Comparison of ENCODE assay signal across 8 mouse cellular contexts in the genomic region with DNA sequence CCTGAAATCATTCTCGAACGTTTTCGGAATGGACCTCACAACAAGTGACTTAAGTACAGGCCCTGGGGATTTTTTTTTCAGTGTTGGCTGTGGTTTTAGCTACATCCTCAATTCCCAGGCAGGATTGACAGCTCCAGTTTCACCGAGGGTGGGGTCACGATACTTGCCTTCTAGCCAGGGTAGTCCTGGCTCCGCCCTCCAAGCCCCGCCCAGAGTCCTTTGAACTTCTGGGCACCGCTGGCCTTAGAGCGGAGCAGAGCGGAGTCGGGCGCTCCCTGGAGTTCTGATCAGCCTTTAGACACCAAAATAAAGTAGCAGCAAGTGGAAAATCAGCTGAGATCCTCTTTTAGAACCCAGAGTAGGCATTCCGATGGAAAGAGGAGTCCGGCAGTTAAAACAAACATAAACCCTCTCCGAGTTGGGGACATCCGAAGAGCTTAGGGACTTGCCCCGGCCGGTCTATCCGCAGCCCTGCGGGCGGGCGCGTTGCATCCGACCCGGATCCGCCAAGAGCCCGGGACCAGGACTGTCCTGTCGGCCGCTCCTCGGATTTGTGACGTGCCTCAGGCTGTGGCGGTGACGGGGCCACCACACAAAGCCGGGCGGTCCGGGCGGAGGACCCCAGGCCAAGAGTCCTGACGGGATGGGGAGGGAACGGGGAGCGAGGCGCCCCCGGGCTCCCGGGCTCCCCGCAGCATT. TPM values are rescaled to one million over a fixed set of nuclear protein-coding genes. Genes with fewer than 3 reads are reported as not detected.
DNase-seq lines count a peak whose midpoint lies in the region; ATAC-seq and TF ChIP-seq lines count a peak whose summit lies in the region.

No protein-coding gene starts in this region.

- peak; percentile 91 for DNase-seq in CD4-positive helper T cell, adult 2 months (ENCODE audit: low read depth, low spot score)
- peak; percentile 85 for DNase-seq in brain, adult 2 months (ENCODE audit: low read depth, low spot score)
- peak; percentile 96 for DNase-seq in kidney, postnatal 0 days (ENCODE audit: low spot score)
- peak; percentile 94 for DNase-seq in liver, adult 2 months (ENCODE audit: extremely low read depth, low read depth, low spot score)
- DNase-seq in spleen, postnatal 36 days (ENCODE audit: low spot score in 2 of 2): peak; percentile 92 to 95

- TF ChIP-seq CTCF in kidney, postnatal 0 days (IDR thresholded peaks at IDR 0.05; ENCODE audit: low read depth): 0 out of 2 replicates have a peak, but pooled peaks have one; percentile 11
- peak; percentile 42 for TF ChIP-seq CTCF in liver, adult 2 months (IDR thresholded peaks at IDR 0.05; ENCODE audit: low read depth, low read length)

- peaks cover 51% of the 10 kb centered on the region for H3K4me1 ChIP-seq in erythroblast, embryonic 14.5 days (ENCODE audit: control insufficient read depth)
- peaks cover 14% of the 10 kb centered on the region for H3K4me1 ChIP-seq in heart, embryonic 12.5 days (replicated peaks)
- H3K4me1 ChIP-seq in kidney, postnatal 0 days (replicated peaks; ENCODE audit: insufficient read depth, low read length): peaks cover 5% of the 10 kb centered on the region
- peaks cover 29% of the 10 kb centered on the region for H3K4me1 ChIP-seq in liver, adult 2 months (ENCODE audit: control insufficient read depth, insufficient read depth, low read length)

- WGBS in heart, embryonic 12.5 days: under 1% methylated on average over 44 of the region's 44 CpGs
- under 1% methylated on average over 44 of the region's 44 CpGs for WGBS in kidney, postnatal 0 days
- under 1% methylated on average over 44 of the region's 44 CpGs for WGBS in liver, adult 2 months

- peak overlapping the region; percentile 94 for H3K4me2 ChIP-seq in heart, embryonic 12.5 days
- peak overlapping the region; percentile 99 for H3K4me2 ChIP-seq in kidney, postnatal 0 days (ENCODE audit: low read length)

- peak; percentile 92 for ATAC-seq in heart, embryonic 12.5 days (ENCODE audit: insufficient number of reproducible peaks, low FRiP score)
- peak; percentile 84 for ATAC-seq in kidney, postnatal 0 days (replicated peaks; ENCODE audit: low FRiP score, low read depth)
- ATAC-seq in monocyte, adult 5-6 weeks (replicated peaks; ENCODE audit: insufficient number of reproducible peaks, low FRiP score, low TSS enrichment, poor library complexity, severe bottlenecking): peak; percentile 77

- no peaks in the 10 kb centered on the region for H3K27me3 ChIP-seq in erythroblast, embryonic 14.5 days (ENCODE audit: control insufficient read depth)
- H3K27me3 ChIP-seq in heart, embryonic 12.5 days (replicated peaks): peaks cover 44% of the 10 kb centered on the region
- H3K27me3 ChIP-seq in kidney, postnatal 0 days (ENCODE audit: insufficient read depth, low read length): no peaks in the 10 kb centered on the region
- no peaks in the 10 kb centered on the region for H3K27me3 ChIP-seq in liver, adult 2 months (ENCODE audit: control insufficient read depth, insufficient read depth, low read length)

- peaks cover 26% of the 10 kb centered on the region; the same call in 1 of the 2 replicates for H3K79me2 ChIP-seq in liver, adult 2 months (ENCODE audit: control insufficient read depth, insufficient read depth, low read length)

- peak; percentile 86; the same call in 1 of the 2 replicates for TF ChIP-seq POLR2A in liver, adult 2 months (IDR thresholded peaks at IDR 0.05; ENCODE audit: extremely low read depth, insufficient read depth, low read length)

- H3K9ac ChIP-seq in heart, embryonic 12.5 days: peak overlapping the region; percentile 85
- peak overlapping the region; percentile 91 for H3K9ac ChIP-seq in kidney, postnatal 0 days (ENCODE audit: low read depth, low read length)
- H3K9ac ChIP-seq in liver, adult 2 months (ENCODE audit: low read depth, low read length): peak overlapping the region; percentile 98

- no peaks in the 10 kb centered on the region for H3K9me3 ChIP-seq in erythroblast, embryonic 14.5 days (ENCODE audit: control insufficient read depth, low read length)
- no peaks in the 10 kb centered on the region for H3K9me3 ChIP-seq in heart, embryonic 12.5 days (replicated peaks)
- H3K9me3 ChIP-seq in kidney, postnatal 0 days (replicated peaks; ENCODE audit: low read length): no peaks in the 10 kb centered on the region

- H3K4me3 ChIP-seq in erythroblast, embryonic 14.5 days (replicated peaks): peak overlapping the region; percentile 95
- H3K4me3 ChIP-seq in heart, embryonic 12.5 days: peak overlapping the region; percentile 66
- H3K4me3 ChIP-seq in kidney, postnatal 0 days (replicated peaks; ENCODE audit: low read depth, low read length): peak overlapping the region; percentile 80
- H3K4me3 ChIP-seq in liver, adult 2 months (ENCODE audit: insufficient read depth, low read depth, low read length): peak overlapping the region; percentile 94

- H3K36me3 ChIP-seq in erythroblast, embryonic 14.5 days (ENCODE audit: control insufficient read depth): peaks cover 20% of the 10 kb centered on the region
- no peaks in the 10 kb centered on the region for H3K36me3 ChIP-seq in heart, embryonic 12.5 days
- no peaks in the 10 kb centered on the region for H3K36me3 ChIP-seq in kidney, postnatal 0 days (ENCODE audit: insufficient read depth, low read length)
- no peaks in the 10 kb centered on the region; the same call in 1 of the 2 replicates for H3K36me3 ChIP-seq in liver, adult 2 months (ENCODE audit: control insufficient read depth, insufficient read depth, low read length)

- H3K27ac ChIP-seq in heart, embryonic 12.5 days (ENCODE audit: poor library complexity, severe bottlenecking): peak overlapping the region; percentile 82
- H3K27ac ChIP-seq in kidney, postnatal 0 days: peak overlapping the region; percentile 99
- H3K27ac ChIP-seq in liver, adult 2 months (replicated peaks; ENCODE audit: insufficient read depth, low read depth, low read length): peak overlapping the region; percentile 98

RNA-seq across cellular contexts. Expression of a gene that starts 0.5 kb away (rescaled TPM):
- polyA plus RNA-seq in erythroblast, embryonic 14.5 days (2012): 2.6 and 2.7 TPM in 2 replicates
- polyA plus RNA-seq in heart, embryonic 12.5 days (2016; fragmentation: Nextera tagmentation; extraction: Ambion mirVana): 2.4 and 3.2 TPM in 2 replicates
- 15.4 and 16.3 TPM in 2 replicates for polyA plus RNA-seq in kidney, postnatal 0 days (2015; fragmentation: Nextera tagmentation; extraction: Ambion mirVana)
- 19.0 and 22.4 TPM in 2 replicates for total RNA-seq in liver, adult 2 months (2014; rRNA removed)
- 36.5 and 37.8 TPM in 2 replicates for polyA plus RNA-seq in liver, adult 2 months (2012; rRNA removed)
- 126 to 169 TPM (median 150 TPM) in 3 replicates for total RNA-seq in monocyte, adult 5-6 weeks (2017)

RNA-seq across cellular contexts. Expression of a gene that starts 16.4 kb away (rescaled TPM):
- 0.09 and 0.13 TPM in 2 replicates for polyA plus RNA-seq in erythroblast, embryonic 14.5 days (2012)
- 68.8 and 70.8 TPM in 2 replicates for polyA plus RNA-seq in heart, embryonic 12.5 days (2016; fragmentation: Nextera tagmentation; extraction: Ambion mirVana)
- 140 and 151 TPM in 2 replicates for polyA plus RNA-seq in kidney, postnatal 0 days (2015; fragmentation: Nextera tagmentation; extraction: Ambion mirVana)
- total RNA-seq in liver, adult 2 months (2014; rRNA removed): 223 and 231 TPM in 2 replicates
- polyA plus RNA-seq in liver, adult 2 months (2012; rRNA removed): 263 and 314 TPM in 2 replicates
- total RNA-seq in monocyte, adult 5-6 weeks (2017): 35.9 to 41.6 TPM (median 36.0 TPM) in 3 replicates

Comparison
In these comparisons a context has a peak if more than half of its experiments do, and no peak if none do; other contexts are left out.
1. Peak in every context shown above with its lines: DNase-seq, ATAC-seq, H3K4me3 ChIP-seq and H3K27ac ChIP-seq.
2. RNA of a gene that starts 16.4 kb away (polyA plus RNA-seq): 263 to 314 TPM in liver, adult 2 months, 140 to 151 TPM in kidney, postnatal 0 days and 68.8 to 70.8 TPM in heart, embryonic 12.5 days; 0.09 to 0.13 TPM in erythroblast, embryonic 14.5 days; every median in the first group is over 10 times any median in the second.